Mouse (Mus musculus) E14TG2a.4 (cell line): ENCODE data around the gene Ptpn13.

Experiments used
- CTCF ChIP-seq: conservative IDR thresholded peaks from 2 replicates; pipeline ENCODE4 v1.5.1; 2014; ENCODE audit warnings: low read length
- NANOG ChIP-seq: IDR thresholded peaks from 2 replicates; pipeline ENCODE4 v1.6.1; 2014; ENCODE audit warnings: borderline replicate concordance, low read length, mixed read lengths

- TF ChIP-seq CTCF (no peak), NANOG (no peak)
These were observed 31.8 kb downstream of the Ptpn13 start for GRCm38 (mm10) chr5:103456794-103457193.
